Mouse (Mus musculus): ENCODE results near the gene Kcna7.

Gene Kcna7

DNA sequence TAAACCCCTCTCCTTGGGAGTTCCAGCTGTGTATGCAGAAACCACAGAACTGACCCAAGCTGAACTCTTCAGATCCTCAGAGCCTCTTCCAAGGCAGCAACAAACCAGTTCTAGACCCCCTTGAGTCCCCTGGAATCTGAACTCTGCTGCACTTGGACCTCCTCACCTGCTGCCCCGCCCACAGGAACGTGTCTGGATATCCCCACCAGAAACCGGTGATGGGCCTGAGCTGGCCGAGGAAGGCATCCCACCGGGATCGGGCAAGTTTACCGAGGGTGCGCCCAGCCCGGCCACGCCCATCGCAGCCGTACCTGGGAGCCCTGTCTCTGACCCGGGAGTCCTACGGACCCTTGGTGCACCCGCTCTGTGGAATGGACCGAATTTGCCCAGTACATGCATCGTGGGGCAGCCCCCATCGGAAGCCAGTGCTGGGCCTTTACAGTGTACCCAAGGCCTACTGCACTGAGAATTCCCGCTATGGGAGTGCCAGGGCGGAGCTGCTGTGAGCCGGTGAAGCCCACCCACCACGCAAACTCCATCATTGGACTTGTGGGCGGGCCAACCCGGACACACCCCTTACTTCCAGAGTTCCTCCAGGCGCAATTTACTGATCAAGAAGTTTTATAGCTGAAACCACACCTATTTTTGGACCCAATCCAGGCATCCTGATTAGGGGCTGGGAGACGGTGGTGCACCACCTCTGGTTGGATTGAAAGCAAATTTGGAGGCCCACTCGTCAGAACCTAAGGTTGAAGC is 14.6 kb downstream of the Kcna7 start:
- DNase-seq (ENCODE audit: low spot score in 2 of 2), result no peak

DNA sequence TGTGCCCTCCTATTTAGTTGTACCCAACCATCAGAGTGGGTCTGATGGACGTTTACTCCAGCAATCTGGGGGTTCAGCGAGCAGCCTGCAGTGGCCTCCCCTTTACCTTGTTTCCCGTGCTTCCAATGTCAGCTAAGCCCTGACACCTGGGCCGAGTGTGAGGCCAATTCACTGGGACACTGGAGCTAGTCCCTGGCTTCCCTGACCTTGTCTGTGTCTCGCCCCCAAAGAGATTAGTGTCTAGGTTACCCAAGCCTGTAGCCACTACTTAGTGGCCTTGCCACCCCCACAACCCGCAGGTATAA is 15.1 kb downstream of the Kcna7 start, which contains the start of gene Lhb:
Lhb (plus strand) TSS at position 206 of the 305 bp plus-strand sequence.
- peak in 1 of 2 experiments; percentile 49 for DNase-seq (ENCODE audit: low spot score in 2 of 2)

DNA sequence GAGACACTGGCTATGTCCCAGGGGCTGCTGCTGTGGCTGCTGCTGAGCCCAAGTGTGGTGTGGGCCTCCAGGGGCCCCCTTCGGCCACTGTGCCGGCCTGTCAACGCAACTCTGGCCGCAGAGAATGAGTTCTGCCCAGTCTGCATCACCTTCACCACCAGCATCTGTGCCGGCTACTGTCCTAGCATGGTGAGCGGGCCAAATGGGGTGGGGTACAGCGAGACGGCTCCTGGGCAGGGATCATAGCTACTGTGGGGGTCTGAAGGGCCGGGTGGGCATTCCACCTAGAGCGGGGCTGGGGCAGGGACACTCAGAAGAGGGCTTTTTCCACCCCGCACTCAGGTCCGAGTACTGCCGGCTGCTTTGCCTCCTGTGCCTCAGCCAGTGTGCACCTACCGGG is 15.7 kb downstream of the Kcna7 start:
- DNase-seq (ENCODE audit: low spot score in 2 of 2), result peak in 1 of 2 experiments; percentile 58

DNA sequence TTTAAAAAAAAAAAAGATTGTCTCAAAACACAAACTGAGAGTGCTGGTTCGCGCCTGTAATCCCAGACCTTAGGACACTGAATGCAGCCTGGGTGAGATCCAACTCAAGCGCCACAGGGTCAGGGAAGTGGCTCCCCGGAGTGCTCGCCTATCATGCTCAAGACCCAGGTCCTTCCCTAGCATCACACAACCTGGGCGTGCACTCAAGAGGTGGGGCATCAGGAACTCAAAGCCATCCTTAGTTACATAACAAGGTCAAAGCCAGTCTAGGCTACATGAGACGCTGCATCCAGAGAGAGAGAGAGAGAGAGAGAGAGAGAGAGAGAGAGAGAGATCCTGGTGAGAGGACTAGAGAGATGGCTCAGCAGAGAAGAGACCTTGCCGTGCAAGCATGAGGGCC is 21.1 kb downstream of the Kcna7 start:
- DNase-seq (ENCODE audit: low spot score in 2 of 2), result no peak

DNA sequence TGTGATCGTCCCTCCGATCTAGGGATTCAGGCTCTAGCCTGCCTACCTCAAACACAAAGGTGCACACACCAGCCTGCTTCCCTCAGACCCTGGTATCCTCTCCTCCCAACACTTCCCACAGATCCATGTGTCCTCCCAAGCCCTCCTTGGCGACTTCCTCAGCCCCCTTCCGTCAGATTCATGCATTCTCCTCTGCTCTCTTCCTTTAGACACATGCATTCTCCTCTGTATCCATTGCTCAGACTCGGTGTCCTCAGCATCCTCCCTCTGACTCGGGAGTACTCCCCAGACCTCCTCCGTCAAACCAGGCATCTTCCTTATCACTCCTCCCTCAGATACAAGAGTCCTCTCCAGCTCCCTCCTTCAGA is 28.4 kb downstream of the Kcna7 start:
- DNase-seq (ENCODE audit: low spot score in 2 of 2), result no peak

DNA sequence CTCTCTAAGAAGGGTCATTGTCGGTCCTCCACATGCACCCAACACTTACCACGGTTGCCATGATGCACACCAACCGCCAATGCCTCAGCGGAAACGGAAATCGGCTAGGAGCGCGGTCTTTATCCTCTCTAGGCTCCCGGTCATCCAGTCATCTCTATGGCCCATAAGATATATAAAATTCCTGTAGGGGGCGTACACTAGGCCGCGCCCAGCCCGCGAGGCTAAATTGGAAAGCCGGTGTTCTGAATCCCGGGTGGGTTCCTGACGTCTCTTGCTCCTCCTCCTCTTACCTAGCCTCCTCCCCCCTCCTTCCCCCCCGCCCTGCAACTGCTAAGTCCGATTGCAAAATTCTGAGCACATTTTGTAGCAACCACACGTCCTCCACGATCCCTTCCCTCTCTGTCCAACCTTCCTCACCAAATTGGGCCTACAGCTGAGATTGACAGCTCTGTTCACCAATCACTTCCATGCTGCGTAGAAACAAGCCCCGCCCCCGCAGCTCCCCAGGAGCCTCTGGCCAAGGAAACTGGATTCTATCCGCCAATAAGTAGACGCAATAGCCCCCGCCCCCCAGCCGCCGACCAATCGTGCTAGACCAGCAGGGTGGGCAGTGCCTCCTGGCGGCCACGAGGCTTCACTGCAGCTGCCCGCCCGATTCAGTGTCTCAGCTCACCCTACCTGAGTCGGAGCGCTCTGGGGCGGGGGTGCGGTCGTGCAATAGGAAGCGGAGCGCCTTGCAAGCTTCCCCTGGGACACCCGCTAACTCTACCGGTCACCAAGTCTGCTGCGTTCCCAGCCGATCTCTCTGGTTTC is 29.0 kb downstream of the Kcna7 start, which contains the start of gene Gys1:
Gys1 (plus strand) TSS at position 642 of the 813 bp plus-strand sequence.
- peak; percentile 100 for DNase-seq (ENCODE audit: low spot score in 2 of 2)

DNA sequence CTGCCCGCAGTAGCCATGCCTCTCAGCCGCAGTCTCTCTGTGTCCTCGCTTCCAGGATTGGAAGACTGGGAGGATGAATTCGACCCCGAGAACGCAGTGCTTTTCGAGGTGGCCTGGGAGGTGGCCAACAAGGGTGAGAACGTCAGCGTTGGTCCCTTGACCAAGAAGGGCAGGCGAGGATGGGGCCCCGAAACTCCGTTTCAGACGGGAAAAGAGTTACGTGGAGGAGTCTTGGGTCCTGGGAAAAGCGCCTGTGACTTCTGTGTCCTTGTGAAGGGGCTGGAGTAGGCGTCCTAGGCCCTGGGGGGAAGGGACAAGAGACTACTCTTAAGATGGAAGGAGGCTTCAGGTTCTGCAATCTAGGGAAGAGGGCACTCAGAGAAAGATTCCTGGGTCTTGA is 29.6 kb downstream of the Kcna7 start:
- no peak for DNase-seq (ENCODE audit: low spot score in 2 of 2)

DNA sequence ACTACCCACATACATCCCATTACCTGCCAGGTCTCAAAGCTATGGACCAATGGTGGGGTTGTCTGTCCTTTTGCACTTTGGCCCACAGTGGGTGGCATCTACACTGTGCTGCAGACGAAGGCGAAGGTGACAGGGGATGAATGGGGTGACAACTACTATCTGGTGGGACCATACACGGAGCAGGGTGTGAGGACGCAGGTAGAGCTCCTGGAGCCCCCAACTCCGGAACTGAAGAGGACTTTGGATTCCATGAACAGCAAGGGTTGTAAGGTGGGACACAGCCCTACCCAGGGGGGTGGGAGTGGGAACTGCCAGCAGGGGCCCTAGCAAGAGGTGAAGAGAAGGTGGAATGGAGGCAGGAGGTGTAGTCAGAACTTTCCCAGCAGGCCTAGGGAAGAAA is 31.0 kb downstream of the Kcna7 start:
- DNase-seq (ENCODE audit: low spot score in 2 of 2), result no peak

DNA sequence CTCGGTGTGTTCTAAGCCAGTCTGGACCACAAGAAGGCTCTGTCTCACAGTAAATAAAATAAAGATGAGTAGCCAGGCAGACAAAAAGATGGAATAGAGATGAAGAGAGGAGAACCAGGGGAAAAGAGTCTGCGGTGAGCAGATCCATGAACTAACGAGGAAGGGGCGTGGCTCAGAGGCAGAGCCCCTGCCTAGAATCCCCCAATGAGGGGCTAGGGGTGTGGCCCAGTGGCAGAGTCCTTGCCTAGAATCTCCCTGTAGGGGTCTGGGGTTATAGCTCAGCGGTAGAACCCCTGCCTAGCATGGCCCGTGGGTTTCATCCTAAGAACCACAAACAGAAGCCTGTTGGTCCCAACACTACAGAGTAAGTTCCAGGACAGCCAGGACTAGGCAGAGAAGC is 31.6 kb downstream of the Kcna7 start:
- DNase-seq (ENCODE audit: low spot score in 2 of 2), result no peak

DNA sequence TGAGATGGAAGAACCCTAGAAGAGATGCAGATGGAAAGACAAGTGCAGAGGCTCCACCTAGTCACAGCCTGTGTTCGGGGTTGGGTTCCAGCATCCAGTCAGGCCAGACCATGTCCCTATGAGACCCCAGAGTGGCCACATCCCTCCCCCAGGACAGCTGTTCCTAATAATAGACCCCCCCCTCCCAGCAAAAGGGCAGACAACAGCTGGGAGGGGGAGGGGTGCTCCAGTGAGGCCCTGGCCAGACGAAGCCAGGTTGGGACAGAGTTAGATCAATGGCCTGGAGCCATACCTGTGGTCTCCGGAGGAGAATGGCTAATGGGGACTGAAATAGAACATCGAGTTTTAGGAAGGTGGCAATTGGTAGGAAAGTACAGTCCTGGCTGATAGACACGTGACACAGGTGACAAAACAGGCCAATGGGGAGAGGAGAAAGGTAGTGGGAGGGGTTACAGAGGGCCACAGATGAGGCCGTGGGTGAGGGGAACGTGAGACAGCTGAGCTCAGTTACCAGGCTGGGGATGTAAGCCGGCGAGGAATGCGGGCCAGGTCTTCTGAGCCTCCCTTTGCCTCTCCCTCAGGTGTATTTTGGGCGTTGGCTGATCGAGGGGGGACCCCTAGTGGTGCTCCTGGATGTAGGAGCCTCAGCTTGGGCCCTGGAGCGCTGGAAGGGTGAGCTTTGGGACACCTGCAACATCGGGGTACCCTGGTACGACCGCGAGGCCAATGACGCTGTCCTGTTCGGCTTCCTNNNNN is 32.2 kb downstream of the Kcna7 start, which contains the start of gene Ruvbl2:
Ruvbl2 (minus strand) TSS at position 576 of the 756 bp plus-strand sequence.
- DNase-seq (ENCODE audit: low spot score in 2 of 2), result no peak

DNA sequence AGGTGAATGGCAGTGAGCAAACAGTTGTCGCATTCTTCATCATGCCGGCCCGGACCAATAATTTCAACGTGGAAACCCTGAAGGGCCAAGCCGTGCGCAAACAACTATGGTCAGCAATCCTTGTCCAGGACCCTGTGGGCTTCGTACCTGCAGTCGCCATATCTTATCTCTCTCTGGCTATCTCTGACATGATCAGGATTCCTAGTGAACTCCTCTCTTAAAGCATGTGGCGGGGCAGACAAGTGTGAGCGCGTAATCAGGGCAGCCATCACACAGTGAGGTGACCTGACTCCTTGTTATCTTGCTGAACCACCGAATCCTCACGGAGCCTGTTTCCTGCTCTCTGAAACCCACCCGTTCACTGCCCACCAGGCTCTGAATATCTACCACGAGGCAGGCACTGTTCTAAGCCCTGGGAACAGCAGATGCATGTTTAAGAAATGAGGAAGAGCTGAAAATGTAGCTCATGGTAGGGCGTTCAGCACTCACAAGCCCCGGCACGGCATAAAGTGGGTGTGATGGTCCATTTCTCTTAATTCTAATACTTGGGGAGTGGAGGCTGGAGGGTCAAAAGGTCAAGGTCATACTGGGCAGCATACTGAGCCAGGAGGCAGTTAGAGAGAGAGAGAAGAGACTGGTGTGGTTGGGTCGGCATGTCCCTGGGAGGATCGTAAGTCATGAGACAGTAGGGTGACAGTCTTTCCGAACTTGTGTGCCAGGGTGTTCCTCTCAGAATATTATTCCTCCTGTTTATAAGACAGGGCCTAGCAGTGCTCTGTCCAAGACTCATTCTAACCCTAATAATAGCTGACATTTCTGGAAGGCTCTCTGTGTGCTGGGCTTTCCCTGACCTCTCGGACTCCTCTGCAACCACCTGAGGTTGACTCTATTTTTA is 38.3 kb downstream of the Kcna7 start:
- no peak for DNase-seq (ENCODE audit: low spot score in 2 of 2)

DNA sequence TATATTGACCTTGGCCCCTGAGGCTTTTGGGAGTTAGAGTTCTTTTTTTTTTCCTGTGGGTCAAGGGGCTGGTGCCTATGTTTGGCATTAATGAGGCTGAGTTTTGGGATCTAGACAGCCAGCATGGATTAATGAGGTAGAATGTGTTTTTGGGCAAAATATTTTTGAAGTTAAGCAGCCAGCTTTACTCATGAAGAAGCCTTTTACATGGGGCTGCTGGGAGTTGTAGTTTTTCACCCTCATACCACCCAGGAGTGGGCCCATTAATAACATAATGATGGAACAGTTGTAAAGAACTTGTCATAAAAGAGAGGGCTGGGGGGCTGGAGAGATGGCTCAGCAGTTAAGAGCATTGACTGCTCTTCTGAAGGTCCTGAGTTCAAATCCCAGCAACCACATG is 41.1 kb downstream of the Kcna7 start:
- no peak for DNase-seq (ENCODE audit: low spot score in 2 of 2)

DNA sequence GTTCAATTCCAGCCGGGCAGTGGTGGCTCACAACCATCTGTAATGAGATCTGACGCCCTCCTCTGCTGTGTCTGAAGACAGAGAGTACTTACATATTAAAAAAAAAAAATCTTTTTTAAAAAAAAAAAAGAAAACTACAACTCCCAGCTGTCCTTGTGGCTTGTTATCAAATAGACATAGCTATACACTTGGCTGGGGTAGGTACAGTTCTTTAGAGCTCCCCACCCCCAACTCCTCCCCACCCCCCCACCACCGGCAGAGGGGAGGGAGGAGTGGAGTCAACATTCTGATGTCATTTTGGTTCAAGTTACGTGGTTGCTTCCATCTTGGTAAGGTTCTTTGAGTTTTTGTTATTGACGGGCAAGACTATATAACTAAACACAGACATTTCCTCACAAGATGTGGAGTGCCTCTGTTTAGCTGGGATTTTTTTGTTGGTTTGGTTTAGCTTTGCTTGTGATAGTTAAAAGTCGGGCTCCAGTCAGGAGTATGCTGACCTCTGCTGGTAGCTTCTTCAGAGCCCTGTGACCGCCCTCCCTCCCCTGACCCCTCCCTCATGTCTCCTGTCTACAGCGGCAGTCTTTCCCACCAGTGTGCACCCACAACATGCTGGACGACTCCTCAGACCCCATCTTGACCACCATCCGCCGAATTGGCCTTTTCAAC is 42.0 kb downstream of the Kcna7 start:
- DNase-seq (ENCODE audit: low spot score in 2 of 2), result no peak

DNA sequence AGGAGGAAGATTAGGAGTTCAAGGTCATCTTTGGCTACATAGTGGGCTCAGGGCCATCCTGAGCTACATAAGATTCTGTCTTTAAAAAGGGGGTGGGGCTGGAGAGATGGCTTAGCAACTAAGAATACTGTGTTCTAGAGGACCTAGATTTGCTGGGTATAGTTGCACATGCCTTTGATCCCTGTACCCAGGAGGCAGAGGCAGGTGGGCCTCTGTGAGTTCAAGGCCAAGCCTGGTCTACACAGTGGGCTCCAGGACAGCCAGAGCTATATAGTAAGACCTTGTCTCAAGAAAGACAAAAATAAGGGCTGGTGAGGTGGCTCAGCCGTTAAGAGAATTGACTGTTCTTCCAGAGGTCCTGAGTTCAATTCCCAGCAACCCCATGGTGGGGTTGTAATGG is 44.5 kb downstream of the Kcna7 start:
- DNase-seq (ENCODE audit: low spot score in 2 of 2), result no peak

DNA sequence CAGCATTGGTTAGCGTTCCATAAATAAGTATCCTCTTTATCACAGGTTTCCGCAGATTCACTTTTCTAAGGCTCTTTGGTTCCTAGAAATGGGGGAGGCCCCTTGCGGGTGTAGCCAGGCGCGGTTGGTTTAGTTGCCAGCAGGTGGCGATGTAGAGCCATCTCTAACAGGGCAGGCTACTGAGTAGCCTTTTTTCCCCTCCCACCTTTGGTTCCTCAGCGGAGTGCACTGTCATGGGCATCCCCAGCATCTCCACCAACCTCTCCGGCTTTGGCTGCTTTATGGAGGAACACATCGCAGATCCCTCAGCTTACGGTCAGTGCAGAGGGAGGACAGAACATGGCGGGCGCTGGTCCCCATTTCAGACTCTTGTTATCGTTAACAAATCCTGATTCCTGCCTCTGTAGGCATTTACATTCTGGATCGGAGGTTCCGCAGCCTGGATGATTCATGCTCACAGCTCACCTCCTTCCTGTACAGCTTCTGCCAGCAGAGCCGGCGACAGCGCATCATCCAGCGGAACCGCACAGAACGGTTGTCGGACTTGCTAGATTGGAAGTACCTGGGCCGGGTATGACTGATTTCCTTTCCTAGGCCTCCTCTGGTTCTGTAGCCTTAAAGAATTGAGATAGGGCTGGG is 46.0 kb downstream of the Kcna7 start:
- peak; percentile 71 to 89 for DNase-seq (ENCODE audit: low spot score in 2 of 2)

DNA sequence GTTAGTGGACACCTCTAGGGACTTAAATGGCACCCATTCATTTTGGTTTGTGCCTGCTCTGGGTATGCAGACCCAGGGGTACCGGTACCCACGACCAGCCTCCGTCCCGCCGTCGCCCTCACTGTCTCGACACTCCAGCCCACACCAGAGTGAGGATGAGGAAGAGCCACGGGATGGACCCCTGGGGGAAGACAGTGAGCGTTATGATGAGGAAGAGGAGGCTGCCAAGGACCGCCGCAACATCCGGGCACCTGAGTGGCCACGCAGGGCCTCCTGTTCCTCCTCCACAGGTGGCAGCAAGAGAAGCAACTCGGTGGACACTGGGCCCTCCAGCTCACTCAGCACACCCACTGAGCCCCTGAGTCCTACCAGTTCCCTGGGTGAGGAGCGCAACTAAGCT is 49.5 kb downstream of the Kcna7 start:
- DNase-seq (ENCODE audit: low spot score in 2 of 2), result peak in 1 of 2 experiments; percentile 17

DNA sequence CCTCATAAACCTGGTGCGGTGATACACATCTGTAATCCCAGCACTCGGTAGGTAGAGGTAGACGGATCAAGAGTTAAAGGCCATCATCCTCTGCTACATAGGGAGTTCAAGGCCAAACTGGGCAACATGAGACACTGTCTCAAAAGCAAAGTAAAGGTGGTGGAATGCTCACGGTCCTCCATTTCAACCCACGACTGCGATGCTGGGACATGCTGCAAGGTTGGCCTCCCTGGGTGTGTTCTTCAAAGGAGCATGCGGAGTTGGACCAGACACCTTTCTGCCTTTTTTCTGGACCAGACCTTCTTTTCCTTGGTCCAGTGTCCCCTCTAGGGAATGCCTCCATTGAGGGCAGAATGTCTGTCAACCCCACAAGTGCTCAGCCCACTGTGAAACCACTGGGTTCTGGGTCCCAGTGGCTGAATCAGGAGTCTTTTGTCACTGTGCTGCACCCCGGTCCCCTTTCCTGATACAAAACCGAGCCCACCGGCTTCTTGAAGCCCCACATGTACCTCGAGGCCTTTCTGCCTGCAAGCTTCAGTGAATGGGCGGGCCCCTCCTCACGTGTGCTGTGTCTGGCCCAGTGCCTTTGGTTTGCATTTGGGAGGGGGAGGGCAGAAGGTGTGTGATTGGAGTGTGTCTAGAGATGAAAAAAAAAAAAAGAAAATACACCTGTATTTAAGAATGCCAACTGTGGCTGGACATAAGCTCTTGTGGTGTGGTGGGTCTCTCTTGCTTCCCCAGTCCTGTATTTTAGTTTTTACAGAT is 50.7 kb downstream of the Kcna7 start:
- peak in 1 of 2 experiments; percentile 18 for DNase-seq (ENCODE audit: low spot score in 2 of 2)

DNA sequence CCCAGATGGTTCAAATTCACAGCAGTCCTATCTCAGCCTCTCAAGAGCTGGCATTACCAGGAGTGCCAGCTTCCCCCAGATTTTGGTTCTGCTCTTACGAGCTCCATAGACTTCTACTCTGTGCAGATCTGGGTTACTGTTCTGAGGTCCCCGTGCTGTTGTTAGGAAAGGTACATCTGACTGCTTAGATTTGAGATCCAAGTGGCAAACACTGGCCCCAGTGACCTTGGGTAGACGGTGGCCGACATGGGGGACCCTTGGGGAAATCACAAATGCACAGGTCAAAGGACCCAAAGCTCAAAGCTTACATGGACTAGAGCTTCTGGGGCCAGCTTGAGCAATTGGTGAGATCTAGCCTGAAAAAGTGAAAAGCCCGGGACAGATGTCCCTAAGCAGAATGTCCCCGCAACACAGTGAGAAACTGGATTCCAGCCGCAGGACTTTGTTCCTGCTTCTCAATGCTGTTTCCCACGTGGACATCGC is 51.3 kb downstream of the Kcna7 start:
- peak in 1 of 2 experiments; percentile 22 for DNase-seq (ENCODE audit: low spot score in 2 of 2)
